Mouse (Mus musculus) embryonic facial prominence, embryonic 10.5 days (tissue): ENCODE data around the gene Ints1. TPM values are rescaled to one million over a fixed set of nuclear protein-coding genes. Genes with fewer than 3 reads are reported as not detected.

Source experiments
- DNase-seq: peaks from one replicate; pipeline ENCODE4 v3.0.0-alpha.2; 2017; ENCODE audit warnings: low spot score
- H3K27ac ChIP-seq: fragments of 300-500 bp; sonication (generic); replicated peaks from 2 replicates; pipeline ENCODE4 v1.5.1; 2016; ENCODE audit warnings: mild to moderate bottlenecking
- H3K27me3 ChIP-seq: fragments of 300-500 bp; sonication (generic); replicated peaks from 2 replicates; pipeline ENCODE4 v1.6.1; 2016; ENCODE audit warnings: low read depth, mild to moderate bottlenecking; ENCODE audit not compliant: poor library complexity, severe bottlenecking
- H3K36me3 ChIP-seq: fragments of 300-500 bp; sonication (generic); replicated peaks from 2 replicates; pipeline ENCODE4 v1.6.1; 2016; ENCODE audit warnings: mild to moderate bottlenecking, moderate library complexity
- H3K4me1 ChIP-seq: fragments of 300-500 bp; sonication (generic); 2 replicates; pipeline ENCODE4 v1.6.1; 2016
- H3K4me3 ChIP-seq: fragments of 300-500 bp; sonication (generic); 2 replicates; pipeline ENCODE4 v1.5.1; 2016; ENCODE audit warnings: mild to moderate bottlenecking, moderate library complexity
- H3K9me3 ChIP-seq: fragments of 300-500 bp; sonication (generic); 2 replicates; pipeline ENCODE4 v1.6.1; 2016; ENCODE audit warnings: mild to moderate bottlenecking
- WGBS: fragments of 180-500 bp; shearing (Covaris S2); methylation state at CpG from one replicate; pipeline ENCODE4 v1.1.7; 2016; 5-methylcytosine and 5-hydroxymethylcytosine counted together
- microRNA-seq: library from miRNA; unstranded; fragments of <30 nt; microRNA quantifications from one replicate; pipeline ENCODE4, GENCODE M21; 2017
- polyA plus RNA-seq: library from polyadenylated mRNA; unstranded; fragments of >200 nt; fragmentation: Nextera tagmentation; extraction: Ambion mirVana; gene quantifications from 2 replicates; pipeline ENCODE4 v1.2.1, GENCODE M21; 2016

The Ints1 gene
- polyA plus RNA-seq, 1 experiment from 2014 or later = 42.6 TPM

DNA sequence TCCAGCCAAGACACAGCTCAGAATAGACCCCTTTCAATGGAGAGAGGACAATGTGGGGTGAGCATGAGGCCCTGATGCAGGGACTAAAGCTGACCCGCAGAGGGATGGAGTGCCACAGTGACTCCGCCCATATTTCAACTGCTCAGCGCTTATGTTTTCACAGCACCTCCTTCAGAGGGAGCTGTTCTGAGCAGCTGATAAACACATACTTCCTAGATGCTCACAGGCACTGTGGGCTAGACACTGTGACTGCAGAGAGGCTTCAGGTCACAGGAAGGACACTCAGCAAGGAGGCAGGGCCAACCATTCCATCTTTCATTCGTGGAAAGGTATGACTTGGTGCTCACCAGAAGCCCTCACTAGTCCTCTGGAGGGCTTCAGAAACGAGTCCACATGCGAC lies 52.8 kb downstream of the Ints1 start:
- Histone ChIP-seq H3K36me3 (peaks cover 27% of the 10 kb centered on the region), H3K4me3 (no peak overlapping the region), H3K9me3 (no peaks in the 10 kb centered on the region), H3K4me1 (peaks cover 44% of the 10 kb centered on the region), H3K27me3 (no peaks in the 10 kb centered on the region), H3K27ac (peak overlapping the region; percentile 77)
- no peak for DNase-seq
- WGBS = 67% methylated on average over 6 of the region's 6 CpGs

GRCm38 (mm10) chr5:139718949-139719348 lies 56.5 kb downstream of the Ints1 start:
- no peak for DNase-seq
- Histone ChIP-seq H3K9me3 (no peaks in the 10 kb centered on the region), H3K36me3 (peaks cover 52% of the 10 kb centered on the region), H3K27me3 (no peaks in the 10 kb centered on the region), H3K4me3 (no peak overlapping the region), H3K27ac (peak overlapping the region; percentile 54; the same call in 1 of the 2 replicates), H3K4me1 (peaks cover 24% of the 10 kb centered on the region)
- WGBS = 85% methylated on average over 7 of the region's 7 CpGs

DNA sequence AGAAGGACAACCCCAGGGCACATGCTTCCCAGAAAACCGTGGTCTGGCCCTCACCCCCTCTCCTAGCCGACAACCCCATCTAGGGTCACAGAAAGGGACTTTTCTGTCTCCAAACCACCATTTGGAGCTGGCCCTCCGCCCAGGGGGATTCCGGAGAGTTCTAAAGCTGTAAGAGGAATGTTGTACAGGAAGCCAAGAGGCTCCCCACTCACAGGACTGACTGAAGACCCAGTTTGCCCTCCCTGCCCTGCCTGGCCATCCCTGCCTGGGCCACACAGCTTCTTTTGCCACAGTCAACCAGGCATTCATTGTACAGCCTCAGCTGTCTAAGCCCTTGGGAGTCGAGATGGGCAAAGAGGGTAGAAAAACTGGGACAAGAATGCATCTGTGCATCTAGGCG lies 56.9 kb downstream of the Ints1 start:
- peak overlapping the region; percentile 54 for H3K27ac ChIP-seq

GRCm38 (mm10) chr5:139717723-139718122 lies 57.8 kb downstream of the Ints1 start:
- Histone ChIP-seq H3K27ac (no peak overlapping the region), H3K36me3 (peaks cover 55% of the 10 kb centered on the region), H3K9me3 (no peaks in the 10 kb centered on the region), H3K4me1 (peaks cover 14% of the 10 kb centered on the region), H3K27me3 (no peaks in the 10 kb centered on the region), H3K4me3 (no peak overlapping the region)
- peak; percentile 62 for DNase-seq
- 99% methylated on average over 2 of the region's 2 CpGs for WGBS

More for the DNA sequence above, 56.9 kb downstream of the Ints1 start:
- Histone ChIP-seq H3K4me3 (no peak overlapping the region), H3K36me3 (peaks cover 55% of the 10 kb centered on the region), H3K4me1 (peaks cover 22% of the 10 kb centered on the region), H3K27me3 (no peaks in the 10 kb centered on the region), H3K9me3 (no peaks in the 10 kb centered on the region)
- DNase-seq = no peak
- 70% methylated on average over 6 of the region's 6 CpGs for WGBS

DNA sequence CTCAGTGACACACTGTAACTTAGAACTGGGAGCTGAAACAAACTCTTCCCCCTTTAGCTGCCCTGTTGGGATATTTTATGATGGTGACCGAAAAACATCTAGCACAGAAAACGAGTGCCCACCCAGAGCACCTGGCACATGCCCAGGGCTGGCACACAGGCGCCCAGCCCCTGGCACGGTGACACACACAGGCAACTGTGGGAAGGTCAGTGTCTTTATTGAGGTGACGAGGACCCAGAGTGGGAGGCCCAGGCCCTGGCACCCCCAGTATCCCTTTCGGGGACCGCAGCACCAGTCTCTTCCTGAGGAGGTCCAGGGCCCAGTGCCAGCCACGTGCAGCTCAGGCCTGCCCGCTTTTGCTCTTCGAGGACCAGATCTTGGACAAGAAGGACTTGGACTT lies 69.0 kb downstream of the Ints1 start:
- H3K27ac ChIP-seq = no peak overlapping the region
- 94% methylated on average over 10 of the region's 10 CpGs for WGBS
- H3K9me3 ChIP-seq = peaks cover 3% of the 10 kb centered on the region; the same call in 1 of the 2 replicates
- H3K27me3 ChIP-seq = no peaks in the 10 kb centered on the region
- DNase-seq = no peak
- H3K4me3 ChIP-seq = no peak overlapping the region
- peaks cover 10% of the 10 kb centered on the region; the same call in 1 of the 2 replicates for H3K4me1 ChIP-seq
- H3K36me3 ChIP-seq = peaks cover 69% of the 10 kb centered on the region

GRCm38 (mm10) chr5:139702905-139703304 lies 72.6 kb downstream of the Ints1 start:
- peaks cover 10% of the 10 kb centered on the region; the same call in 1 of the 2 replicates for H3K4me1 ChIP-seq
- H3K27me3 ChIP-seq = no peaks in the 10 kb centered on the region
- no peak overlapping the region for H3K4me3 ChIP-seq
- peaks cover 35% of the 10 kb centered on the region for H3K36me3 ChIP-seq
- H3K27ac ChIP-seq = no peak overlapping the region
- peaks cover under 1% of the 10 kb centered on the region; the same call in 1 of the 2 replicates for H3K9me3 ChIP-seq
- WGBS = 57% methylated on average over 2 of the region's 2 CpGs
- DNase-seq = peak; percentile 47

GRCm38 (mm10) chr5:139702236-139702635 lies 73.2 kb downstream of the Ints1 start:
- Histone ChIP-seq H3K4me1 (peaks cover 10% of the 10 kb centered on the region; the same call in 1 of the 2 replicates), H3K9me3 (no peaks in the 10 kb centered on the region), H3K36me3 (peaks cover 28% of the 10 kb centered on the region), H3K27ac (no peak overlapping the region), H3K27me3 (no peaks in the 10 kb centered on the region), H3K4me3 (no peak overlapping the region)
- whole genome bisulfite sequencing = 75% methylated on average over 10 of the region's 10 CpGs
- DNase-seq = no peak

Small RNAs within 50 kb of the gene (microRNA-seq; reads per million reads assigned to microRNA genes)
- gene Mir7037 = not detected

Other genes with a start within 250 kb of the Ints1 start
- gene Uncx, start 232.2 kb downstream of the Ints1 start, polyA plus RNA-seq = 3.3 and 4.7 TPM in 2 replicates
- gene Micall2, start 39.3 kb downstream of the Ints1 start, polyA plus RNA-seq = 8.6 and 10.5 TPM in 2 replicates
- 9.2 and 10.5 TPM in 2 replicates for gene Mafk, start 15.8 kb upstream of the Ints1 start, polyA plus RNA-seq
- gene Tmem184a, start 44.2 kb upstream of the Ints1 start, polyA plus RNA-seq = 3.5 and 4.3 TPM in 2 replicates
- not detected in 2 replicates for gene Gm26938, start 50.7 kb upstream of the Ints1 start, polyA plus RNA-seq
- 91.9 and 95.0 TPM in 2 replicates for gene Psmg3, start 51.2 kb upstream of the Ints1 start, polyA plus RNA-seq
- gene Elfn1, start 132.3 kb upstream of the Ints1 start, polyA plus RNA-seq = 0.12 and 0.40 TPM in 2 replicates